Mouse (Mus musculus) cerebellum, adult 18-20 months (tissue): ENCODE data around the gene Anxa1.

Source experiments
- DNase-seq, 2 experiments: peaks; one replicate each; pipeline ENCODE4 v3.0.0; 2021

Anxa1 gene

DNA sequence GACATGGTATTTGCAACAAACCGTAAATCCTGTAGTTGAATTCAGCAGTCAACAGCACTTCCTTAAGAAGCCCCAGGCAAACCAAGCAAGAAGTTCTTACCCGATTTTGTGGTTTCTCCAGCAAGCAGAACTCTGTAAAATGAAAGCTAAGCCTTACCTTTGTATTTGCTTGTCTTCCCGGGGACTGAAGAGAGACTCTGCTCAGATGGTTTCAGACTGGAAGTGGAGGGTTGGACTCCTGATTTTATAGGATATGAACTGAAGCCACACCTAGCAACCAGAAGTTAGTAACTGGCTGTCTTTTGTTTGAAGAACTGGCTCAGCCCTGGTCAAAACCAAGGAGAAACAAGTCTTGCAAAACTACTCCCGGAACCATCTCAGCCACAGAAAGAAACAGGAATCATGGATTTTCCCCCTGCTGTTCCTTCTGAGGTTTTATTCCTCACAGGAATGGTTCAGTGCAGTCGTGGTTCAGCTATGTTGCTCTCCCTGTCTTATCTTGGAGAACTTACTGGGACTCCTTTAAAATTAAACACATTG is at the start of gene Anxa1:
TSS of gene Anxa1 (minus strand) at position 490 of the 540 bp plus-strand sequence.
- no peak for DNase-seq

DNA sequence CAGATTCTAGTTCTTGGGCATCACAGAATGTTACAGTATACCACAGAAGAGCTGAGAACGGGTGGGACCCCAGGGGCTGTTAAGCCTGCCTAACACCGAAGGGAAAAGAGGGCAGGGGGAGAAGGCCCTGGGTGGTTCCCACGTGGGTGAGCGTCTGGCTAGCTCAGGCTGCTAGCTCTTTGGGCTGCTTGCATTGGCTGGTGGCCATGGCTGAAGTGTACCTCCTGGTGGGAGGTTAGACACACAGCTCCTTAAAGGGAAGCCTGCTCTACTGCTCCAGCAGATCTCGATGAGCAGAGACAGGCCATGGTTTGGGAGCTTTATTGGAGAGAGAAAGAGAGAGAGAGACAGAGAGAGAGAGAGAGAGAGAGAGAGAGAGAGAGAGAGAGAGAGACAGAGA is 46.3 kb upstream of the Anxa1 start:
- DNase-seq = no peak

DNA sequence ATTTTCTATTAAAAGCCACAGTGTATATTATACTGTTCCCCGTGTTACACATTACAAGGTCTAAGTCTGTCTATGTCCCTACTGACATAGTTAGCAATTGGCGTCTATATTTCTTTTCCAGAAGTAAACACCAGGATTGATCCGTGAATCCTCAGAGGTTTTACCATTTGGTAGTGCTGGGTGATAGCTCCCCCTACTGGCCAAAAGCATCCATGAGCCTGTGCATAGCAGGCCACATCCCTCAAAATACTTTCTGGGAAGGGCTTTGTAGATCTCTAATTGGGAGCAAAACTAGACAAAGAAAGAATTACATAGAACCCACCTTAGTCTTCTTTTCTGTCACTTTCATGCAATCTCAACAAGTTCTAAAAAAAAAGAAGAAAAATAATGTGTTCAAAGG is 43.8 kb upstream of the Anxa1 start:
- peak; percentile 23 to 33 for DNase-seq

DNA sequence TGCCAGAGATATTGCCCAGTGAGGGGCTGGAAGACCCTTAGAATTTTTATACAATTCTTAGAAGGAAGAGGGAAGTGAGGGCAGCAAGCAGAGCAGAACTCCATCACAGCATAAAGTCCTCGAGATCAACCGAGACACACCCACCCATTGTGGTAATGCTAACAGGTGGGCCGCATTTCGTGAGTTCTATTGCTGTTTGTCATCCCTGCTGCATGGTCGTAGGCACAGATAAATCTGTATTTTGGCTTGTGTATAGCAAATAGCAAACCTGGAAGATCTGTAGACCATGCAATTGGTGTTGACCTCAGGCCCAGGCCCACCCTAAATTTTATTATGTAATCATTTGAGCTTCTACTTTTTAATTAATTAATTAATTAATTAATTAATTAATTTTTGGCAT is 43.2 kb upstream of the Anxa1 start:
- DNase-seq = no peak

DNA sequence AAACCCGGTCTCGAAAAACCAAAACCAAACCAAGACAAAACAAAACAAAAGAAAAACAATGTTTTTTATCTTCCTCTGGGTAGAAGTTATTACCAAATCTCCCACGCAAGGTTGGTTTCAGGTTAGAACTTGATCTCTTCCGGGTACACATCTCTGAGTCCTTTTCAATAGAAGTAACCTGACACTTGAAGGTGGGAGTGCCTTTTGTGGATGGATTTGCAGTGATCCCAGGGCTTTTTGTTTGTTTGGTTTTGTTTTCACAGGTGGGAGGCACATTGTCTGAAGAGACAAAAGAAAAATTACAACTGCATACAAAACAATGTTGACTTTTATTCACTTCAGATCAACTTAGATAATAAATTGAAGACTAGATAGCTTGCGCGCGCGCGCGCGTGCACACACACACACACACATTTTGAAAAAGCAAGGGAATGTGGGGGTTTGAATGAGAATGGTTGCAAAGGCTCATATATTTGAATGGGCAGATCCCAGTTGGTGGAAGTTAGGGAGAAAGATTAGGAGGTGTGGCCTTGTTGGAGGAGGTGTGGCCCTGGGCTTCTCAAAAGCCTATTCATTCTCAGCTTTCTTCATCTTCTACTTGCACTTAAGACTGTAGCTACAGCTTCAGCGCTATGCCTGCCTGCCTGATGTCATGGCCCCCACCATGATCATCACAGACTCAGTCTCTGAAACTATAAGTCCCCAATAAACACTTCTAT is 35.9 kb upstream of the Anxa1 start:
- no peak for DNase-seq

DNA sequence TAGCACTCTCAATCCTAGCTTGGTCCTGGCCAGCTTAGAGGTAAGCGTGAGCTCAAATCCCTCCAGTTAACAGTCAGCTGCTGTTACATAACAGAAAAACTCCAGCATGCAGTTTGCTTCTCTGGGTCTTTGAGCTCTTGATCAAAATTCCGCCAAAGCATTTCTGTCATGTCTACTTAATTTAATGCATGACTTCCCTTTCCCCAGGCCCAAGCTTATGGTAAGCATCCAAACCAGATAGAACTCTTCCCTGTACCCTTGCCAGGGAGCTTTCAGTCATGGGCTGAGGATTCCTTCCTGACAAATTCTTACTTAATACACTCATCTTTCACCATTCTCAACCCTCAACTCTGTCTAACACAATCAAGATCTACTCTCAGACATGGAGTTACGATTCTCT is 20.5 kb upstream of the Anxa1 start:
- no peak for DNase-seq

DNA sequence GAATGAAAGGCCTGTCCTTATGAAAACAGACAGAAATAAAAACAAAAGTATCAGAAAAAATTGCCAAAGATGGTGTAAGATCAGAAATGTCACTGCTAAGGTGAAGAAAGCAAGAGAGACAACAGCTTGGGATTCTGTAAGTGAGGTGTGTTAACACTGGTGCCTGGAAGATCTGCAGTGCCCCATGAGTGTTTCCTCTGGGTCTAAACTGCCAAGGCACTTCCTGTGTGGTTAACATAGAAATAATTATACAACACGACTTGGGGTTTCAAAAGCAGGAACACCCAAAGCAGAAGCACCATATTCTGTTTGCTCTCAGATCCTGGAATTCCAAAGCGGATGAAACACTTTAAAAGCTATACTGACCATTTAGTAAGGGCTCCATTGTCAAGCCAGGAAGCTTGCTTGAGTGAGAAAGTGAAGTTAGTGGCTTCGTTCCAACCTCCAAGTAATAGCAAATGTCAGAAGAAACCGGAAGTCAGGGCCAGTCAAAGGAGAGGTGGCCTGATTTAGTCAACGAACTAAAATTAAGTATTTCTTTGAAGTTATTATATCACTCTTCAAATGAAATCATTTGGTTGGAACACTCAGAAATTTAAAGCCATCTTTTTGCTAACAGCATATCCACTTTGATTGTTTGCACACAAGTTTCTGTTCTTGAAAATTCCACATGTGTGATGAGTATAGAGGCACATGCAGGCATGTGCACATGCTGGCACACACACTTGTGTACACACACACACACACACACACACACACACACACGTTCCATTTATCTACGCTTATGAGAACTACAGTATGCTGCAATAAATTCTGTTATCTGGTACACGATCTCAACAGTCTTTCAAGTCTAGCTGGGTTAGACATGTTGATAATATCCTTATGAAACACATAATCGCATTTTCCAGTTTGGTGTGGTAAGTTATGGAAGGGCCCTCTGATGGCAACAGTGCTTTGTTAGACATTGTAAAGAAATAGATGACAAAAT is 19.1 kb upstream of the Anxa1 start:
- no peak for DNase-seq

DNA sequence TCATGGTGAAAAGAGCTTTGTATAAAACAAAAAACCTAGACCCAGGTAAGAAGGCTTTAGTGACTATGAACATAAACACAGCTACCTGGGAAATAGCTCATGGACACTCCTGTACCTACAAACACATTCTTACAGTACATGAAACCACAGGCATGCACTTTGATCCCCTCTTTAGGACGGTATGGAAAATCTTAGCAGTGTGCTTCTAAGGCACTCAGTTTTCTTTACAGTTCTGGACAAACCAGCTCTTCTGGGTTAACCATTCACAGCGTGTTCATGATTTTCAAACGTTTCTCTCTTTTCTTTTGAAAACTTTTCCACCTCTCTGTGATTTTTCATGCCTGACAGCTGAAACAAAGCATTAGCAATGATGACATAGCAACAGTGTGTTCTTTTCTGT is 15.7 kb upstream of the Anxa1 start:
- no peak for DNase-seq

DNA sequence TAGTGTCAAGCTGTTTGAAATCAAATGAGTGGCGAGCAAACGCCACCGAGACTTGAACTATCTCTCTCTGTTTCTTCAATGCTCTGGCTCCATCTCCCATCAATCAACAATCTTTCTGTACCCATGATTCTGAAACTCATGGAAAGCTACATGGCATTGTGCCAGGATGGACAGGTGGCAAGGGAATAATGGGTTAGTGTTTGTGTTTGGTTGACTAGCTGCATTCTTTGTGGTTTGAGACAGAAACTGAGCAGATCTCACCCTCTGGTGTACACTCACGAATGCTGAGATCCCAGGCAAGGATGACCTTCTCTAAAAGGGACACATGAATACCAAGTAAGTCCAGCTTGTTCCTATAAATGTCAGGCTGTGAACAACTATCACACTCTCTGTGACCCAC is 14.3 kb upstream of the Anxa1 start:
- peak; percentile 4 for DNase-seq

DNA sequence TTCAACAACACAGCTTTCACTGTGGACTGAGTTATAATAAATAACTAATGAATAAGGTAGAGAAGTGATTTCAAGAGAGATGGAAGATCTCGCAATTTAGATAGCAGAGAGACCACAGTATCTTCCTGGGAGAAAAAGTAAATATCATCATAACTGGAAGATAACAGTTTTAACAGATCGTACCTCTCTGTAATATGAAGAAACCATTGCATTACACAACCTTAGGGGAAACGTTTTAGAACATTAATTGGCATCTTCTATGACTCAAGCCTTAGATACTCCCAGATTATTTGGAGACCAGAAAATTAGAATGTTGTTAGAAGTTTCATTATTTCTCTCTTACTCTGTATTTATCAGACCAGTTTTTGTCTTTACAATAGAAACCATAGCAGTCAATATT is 13.0 kb upstream of the Anxa1 start:
- no peak for DNase-seq

DNA sequence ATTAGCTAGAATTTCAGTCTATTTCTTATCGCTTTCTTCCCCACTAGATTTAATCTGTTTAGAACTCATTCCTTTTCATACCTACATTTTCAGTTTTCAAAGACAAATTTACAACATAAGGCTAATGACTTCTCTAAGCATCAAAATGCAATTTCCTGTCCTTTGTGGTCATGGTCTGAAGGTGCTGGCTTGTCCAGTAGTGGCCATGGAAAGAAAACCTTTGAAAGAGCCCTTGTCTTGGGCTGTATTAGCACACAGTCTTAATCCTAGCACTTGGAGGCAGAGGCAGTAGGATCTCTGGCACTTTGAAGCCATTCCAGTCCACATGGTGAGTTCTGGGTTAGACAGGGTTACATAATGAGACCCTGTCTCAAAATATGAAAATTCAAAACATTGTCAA is 12.5 kb upstream of the Anxa1 start:
- DNase-seq = no peak

DNA sequence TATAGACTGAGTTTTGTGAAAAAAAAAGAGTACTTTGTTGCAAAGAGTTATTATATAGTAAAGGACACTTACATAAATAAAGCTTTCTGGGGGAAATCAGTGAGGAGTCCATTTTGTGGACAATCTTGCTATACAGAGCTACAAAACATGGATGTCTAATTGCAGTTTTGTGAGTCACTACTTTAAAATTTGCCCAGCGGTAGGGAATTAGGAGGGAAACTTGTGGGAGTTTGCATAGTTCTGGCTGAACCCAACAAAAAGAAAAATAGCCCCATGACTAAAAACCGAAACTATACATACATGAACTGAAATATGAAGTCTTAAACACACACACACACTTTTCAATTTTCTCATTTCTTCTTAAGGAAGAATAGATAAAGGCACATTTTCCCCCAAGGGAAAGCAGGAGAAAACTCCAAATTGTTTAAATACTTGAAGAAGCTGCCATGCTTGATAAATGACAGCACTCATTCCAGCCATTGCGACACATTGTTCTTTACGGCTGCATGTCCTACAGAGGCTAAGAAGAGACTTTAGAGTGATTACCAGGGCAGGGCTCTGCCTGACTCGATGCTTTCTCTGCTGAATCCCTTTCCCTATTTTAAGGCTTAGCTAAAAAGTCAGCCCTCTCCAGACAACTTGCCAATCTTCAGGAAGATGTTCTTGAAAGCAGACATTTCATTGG is 11.9 kb upstream of the Anxa1 start:
- DNase-seq = no peak

DNA sequence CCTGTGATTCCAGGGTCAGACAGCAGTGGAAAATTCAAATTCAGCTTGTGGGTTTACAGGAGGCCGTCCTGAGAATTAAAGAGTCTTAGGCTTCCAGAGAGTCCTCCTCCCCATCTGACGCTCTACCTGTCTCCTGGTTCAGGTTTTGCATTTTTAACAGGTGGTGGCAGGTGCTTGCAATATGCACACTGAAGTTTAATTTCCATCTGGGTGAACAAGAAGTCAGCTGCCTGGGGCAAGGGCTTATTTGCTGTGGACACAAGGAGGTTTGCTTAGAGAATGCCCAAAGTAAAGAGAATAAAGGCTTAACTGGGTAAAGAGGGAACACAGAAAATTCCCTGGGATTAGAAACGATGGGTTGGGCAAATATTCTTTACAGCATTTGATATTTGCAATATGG is 11.2 kb upstream of the Anxa1 start:
- peak; percentile 26 to 27 for DNase-seq

DNA sequence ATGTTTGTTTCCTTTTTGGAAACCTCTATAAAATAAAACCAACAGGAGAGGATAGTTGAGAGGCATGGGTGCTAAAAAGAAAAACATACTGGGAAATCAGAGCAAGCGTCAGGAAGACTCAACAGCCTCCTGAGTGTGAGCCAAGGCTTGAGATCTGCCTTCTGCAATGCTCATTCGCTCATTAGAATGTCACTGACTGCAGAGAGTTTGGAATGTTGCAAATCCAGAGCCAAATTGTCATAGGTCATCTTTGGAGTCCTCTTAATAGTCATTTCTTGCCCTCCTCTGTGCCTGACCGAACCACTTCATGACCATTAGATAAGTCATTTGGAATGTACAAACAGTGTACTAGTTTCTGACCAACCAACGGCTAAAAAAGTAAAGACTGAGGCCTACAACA is 8.4 kb upstream of the Anxa1 start:
- DNase-seq = no peak

DNA sequence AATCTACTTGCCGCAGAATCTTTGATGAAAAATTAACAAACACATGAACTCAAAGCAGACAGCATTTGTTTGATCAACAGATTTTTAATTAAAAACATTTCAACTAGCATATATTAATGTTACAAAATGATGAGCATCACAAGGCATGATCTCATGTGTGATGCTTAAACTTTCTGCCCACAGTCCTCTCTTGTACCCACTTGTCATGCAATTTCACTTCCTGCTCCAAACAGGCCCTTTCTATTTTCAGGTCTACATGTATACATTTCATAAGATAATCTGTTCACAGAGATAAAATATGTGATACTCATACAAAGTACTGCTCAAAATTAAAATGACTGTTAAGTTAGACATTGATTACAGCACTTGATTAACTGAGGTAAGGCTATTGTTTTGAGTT is 6.3 kb upstream of the Anxa1 start:
- no peak for DNase-seq

DNA sequence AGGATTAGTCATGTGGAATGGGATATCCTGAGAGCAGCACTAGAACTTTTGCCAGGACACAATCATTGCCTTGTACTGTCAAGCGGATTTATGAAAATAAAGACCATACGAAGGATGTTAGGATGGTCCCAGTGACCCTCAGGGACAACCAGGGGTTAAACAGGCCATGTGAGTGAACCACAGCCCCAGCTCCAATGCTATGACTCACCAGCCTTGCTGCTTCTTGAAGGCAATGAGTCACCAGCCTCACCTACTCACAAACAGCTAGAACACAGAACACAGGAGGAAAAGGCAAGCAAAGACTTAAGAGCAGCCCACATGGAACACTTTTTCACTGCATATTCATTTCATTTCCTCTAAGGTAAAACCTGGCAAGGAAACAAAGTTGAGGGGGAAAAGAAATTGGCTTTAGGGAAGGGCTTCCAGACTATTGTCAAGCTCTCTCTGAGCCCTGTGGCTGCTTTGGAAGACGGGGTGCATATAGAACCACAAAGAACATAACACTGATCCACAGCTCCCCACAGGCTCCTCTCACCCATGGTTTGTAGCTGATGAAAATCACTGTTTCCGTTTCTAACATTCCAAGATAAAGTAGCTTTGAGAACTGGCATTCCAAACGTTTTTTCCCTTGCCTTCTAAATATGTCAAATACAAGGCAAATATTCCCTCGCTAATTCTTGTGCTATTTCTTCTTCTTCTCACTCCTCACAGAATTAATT is 3.0 kb upstream of the Anxa1 start:
- no peak for DNase-seq

DNA sequence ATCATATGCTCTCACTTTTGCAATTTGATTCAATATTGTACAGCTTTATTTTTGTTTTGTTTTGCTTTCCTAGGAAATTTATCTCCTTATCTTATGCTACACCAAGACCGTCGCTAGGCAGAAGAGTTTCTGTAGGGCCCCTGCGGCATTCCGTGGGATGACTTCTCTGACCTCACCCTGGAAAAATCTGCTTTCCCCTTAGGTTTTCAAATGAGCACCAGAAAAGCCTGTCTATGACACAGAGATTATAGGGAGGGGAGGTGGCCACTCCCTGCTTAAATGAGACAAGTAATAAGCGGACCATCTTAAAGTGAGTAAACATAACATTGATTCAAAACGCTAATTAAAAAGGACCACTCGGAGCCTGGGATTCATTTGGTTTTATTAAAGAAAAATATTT is 1.0 kb downstream of the Anxa1 start:
- DNase-seq = no peak

DNA sequence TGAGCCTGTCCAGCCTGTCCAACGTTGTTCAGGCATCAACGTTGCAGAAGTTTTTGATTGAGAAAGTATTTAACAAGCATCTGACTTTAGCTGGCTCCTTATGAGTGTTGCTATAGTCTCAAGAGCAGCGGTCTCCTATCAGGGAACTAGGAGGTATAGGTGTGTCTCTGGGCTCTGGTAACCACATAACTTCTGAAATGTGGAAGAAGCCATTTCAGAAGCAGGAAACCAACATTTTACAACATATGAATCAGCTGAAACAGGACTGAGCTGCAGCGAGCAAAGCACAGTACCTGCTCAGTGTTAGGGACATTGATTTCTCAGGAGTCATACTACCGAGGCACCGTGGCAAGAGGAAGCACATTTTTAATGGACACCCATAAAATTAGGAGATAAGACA is 1.5 kb downstream of the Anxa1 start:
- no peak for DNase-seq

DNA sequence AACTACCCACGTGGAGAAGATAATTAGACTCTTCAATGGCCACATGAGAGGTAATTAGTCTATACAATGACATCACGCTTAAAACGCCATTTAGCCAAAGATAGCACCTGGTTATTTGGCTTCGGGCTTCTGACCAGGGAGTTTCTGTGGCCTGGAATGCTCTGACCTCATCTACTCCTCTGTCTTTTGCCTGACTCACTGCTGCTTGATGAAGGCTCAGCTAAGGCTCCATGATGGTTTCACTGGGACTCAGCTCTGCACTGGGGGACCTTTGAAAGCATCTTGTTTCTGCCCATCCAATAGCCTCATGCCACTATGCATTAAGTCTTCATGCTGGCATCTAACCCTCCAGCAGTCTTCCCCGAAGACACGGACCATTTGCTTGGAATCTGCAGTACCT is 2.5 kb downstream of the Anxa1 start:
- no peak for DNase-seq

DNA sequence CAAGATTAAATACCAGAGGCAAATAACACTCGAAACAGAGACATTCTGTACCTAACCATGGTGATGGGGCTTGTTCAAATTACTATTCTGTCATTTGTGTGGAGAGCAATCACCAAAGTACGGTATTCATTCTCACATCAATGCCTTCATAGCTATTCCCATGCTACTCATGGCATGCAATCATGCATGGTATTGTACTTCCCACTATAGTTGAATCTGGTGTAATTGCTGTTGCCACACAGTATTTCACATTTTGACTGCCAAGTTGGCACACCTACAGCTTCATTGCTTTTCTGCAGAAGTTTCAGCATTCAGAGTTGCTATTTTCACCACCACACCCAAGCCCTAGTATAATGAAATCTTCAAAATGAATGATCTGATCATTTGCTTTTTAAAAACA is 4.4 kb downstream of the Anxa1 start:
- DNase-seq = no peak

DNA sequence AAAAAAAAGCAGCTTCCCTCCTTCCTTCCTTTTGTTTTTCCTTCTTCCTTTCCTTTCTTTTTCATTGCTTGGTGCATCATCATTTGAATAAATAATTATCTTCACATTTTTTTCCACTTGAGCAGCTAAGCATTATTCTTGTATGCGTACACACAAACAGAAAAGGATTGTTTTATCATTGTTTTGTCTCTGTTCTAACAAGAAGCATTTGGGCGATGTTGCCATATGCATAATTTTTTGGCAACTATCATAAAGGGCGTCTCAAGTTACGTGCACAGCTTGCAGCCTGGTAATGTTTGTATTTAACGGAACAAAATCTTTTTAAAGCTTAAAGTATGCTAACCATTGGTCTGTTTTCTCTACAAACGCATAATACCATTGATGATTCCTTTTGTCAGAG is 5.1 kb downstream of the Anxa1 start:
- no peak for DNase-seq

DNA sequence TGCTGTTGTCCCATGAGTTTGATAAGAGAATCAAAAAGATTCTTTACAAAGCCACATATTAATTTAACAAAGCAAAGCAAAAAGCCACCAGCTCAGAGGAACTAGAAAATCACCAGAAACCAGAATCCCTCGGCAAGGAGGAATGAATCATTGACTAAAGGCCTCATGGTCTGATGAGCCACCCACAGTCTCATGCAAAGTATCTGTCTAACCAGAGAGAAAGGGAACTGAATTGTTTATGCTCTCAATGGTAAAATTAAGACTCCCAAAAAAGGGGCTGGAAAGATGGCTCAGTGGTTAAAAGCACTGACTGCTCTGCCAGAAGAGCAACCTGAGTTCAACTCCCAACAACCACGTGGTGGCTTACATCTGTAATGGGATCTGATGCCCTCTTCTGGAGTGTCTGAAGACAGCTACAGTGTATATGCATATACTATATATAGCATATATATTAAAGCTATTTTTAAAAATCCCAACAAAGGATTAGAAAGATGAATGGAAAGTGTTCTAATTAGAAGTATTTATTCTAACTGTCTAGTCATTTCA is 9.5 kb downstream of the Anxa1 start:
- no peak for DNase-seq
